Mouse (Mus musculus) myocyte (in vitro differentiated cells): ENCODE data around the gene Hltf. TPM values are rescaled to one million over a fixed set of nuclear protein-coding genes. Genes with fewer than 3 reads are reported as not detected.

ENCODE experiments used
- H3K27me3 ChIP-seq: one replicate; pipeline ENCODE4 v1.6.1; 2011; ENCODE audit not compliant: control insufficient read depth, insufficient read depth, insufficient read length
- H3K36me3 ChIP-seq: one replicate; pipeline ENCODE4 v1.6.1; 2011; ENCODE audit not compliant: control insufficient read depth, insufficient read depth
- H3K4me2 ChIP-seq: one replicate; pipeline ENCODE4 v1.6.1; 2011; ENCODE audit warnings: low read depth, control low read depth
- H3K4me3 ChIP-seq: one replicate; pipeline ENCODE4 v1.5.1; 2011; ENCODE audit warnings: mild to moderate bottlenecking, control low read depth, moderate library complexity
- H3K79me2 ChIP-seq: one replicate; pipeline ENCODE4 v1.6.1; 2011; ENCODE audit not compliant: control insufficient read depth, insufficient read depth
- H3ac ChIP-seq: one replicate; pipeline ENCODE4 v1.6.1; 2011; ENCODE audit not compliant: control insufficient read depth, insufficient read length
- CEBPB ChIP-seq: IDR thresholded peaks from 2 replicates; pipeline ENCODE4 v1.6.1; 2011; ENCODE audit warnings: mild to moderate bottlenecking, moderate library complexity; ENCODE audit not compliant: poor library complexity, insufficient read depth, severe bottlenecking
- E2F4 ChIP-seq: IDR thresholded peaks from one replicate; pipeline ENCODE4 v1.6.1; 2011; ENCODE audit warnings: mild to moderate bottlenecking, control low read depth, moderate library complexity; ENCODE audit not compliant: insufficient read depth
- MAX ChIP-seq: IDR thresholded peaks from one replicate; pipeline ENCODE4 v1.6.1; 2011; ENCODE audit warnings: low read depth, mild to moderate bottlenecking, control low read depth
- MYOD1 ChIP-seq, 3 experiments: IDR thresholded peaks; one replicate each; pipeline ENCODE4 v1.6.1; 2011; ENCODE audit warnings: control low read depth in 2 of 3, low read depth in 2 of 3, mild to moderate bottlenecking in 2 of 3, moderate library complexity in 1 of 3; ENCODE audit not compliant: insufficient read length in 2 of 3, control insufficient read depth in 1 of 3
- MYOG ChIP-seq, 3 experiments: IDR thresholded peaks; one replicate each; pipeline ENCODE4 v1.6.1; 2011; ENCODE audit warnings: control low read depth in 2 of 3, low read depth in 2 of 3, mild to moderate bottlenecking in 2 of 3; ENCODE audit not compliant: insufficient read length in 2 of 3, control insufficient read depth in 1 of 3, insufficient read depth in 1 of 3
- POLR2A ChIP-seq: IDR thresholded peaks from one replicate; pipeline ENCODE4 v1.6.1; 2011; ENCODE audit warnings: low read depth, mild to moderate bottlenecking, control low read depth, moderate library complexity; ENCODE audit not compliant: insufficient read length
- POLR2AphosphoS2 ChIP-seq: IDR thresholded peaks from one replicate; pipeline ENCODE4 v1.6.1; 2011; ENCODE audit warnings: low read depth, control low read depth; ENCODE audit not compliant: insufficient read length
- REST ChIP-seq: IDR thresholded peaks from one replicate; pipeline ENCODE4 v1.6.1; 2011; ENCODE audit warnings: mild to moderate bottlenecking, control low read depth, moderate library complexity; ENCODE audit not compliant: insufficient read depth, insufficient read length
- SRF ChIP-seq: IDR thresholded peaks from one replicate; pipeline ENCODE4 v1.6.1; 2011; ENCODE audit warnings: low read depth; ENCODE audit not compliant: control insufficient read depth, insufficient read length
- TCF12 ChIP-seq: IDR thresholded peaks from one replicate; pipeline ENCODE4 v1.6.1; 2011; ENCODE audit warnings: mild to moderate bottlenecking, control low read depth; ENCODE audit not compliant: poor library complexity, insufficient read depth, severe bottlenecking
- TCF3 ChIP-seq: IDR thresholded peaks from one replicate; pipeline ENCODE4 v1.6.1; 2011; ENCODE audit warnings: low read depth, control low read depth; ENCODE audit not compliant: insufficient read length
- USF1 ChIP-seq: IDR thresholded peaks from one replicate; pipeline ENCODE4 v1.6.1; 2011; ENCODE audit warnings: low read depth, mild to moderate bottlenecking, control low read depth, moderate library complexity
- polyA plus RNA-seq: library from polyadenylated mRNA; unstranded; fragments of >200 nt; fragmentation: generic; extraction: Trizol; gene quantifications from one replicate; pipeline ENCODE4 v1.2.1, GENCODE M21; 2012; ENCODE audit warnings: missing spikeins

The Hltf gene
- polyA plus RNA-seq, 1 experiment: 1.3 TPM

GRCm38 (mm10) chr3:20142101-20142500, 84.5 kb downstream of the Hltf start:
- Histone ChIP-seq H3K4me2 (no peak overlapping the region), H3K79me2 (no peaks in the 10 kb centered on the region), H3ac (no peak overlapping the region), H3K4me3 (no peak overlapping the region), H3K36me3 (no peaks in the 10 kb centered on the region), H3K27me3 (no peaks in the 10 kb centered on the region)
- no peak for TF ChIP-seq TCF3
- no peak for TF ChIP-seq MAX
- no peak for TF ChIP-seq CEBPB
- TF ChIP-seq E2F4: no peak
- TF ChIP-seq MYOG (IDR thresholded peaks at IDR 0.05; ENCODE audit: control insufficient read depth in 1 of 3, insufficient read depth in 1 of 3, insufficient read length in 2 of 3, low read depth in 2 of 3): no peak
- TF ChIP-seq POLR2AphosphoS2: no peak
- TF ChIP-seq USF1: no peak

GRCm38 (mm10) chr3:20142576-20142975, 85.0 kb downstream of the Hltf start:
- H3K4me2 ChIP-seq: no peak overlapping the region
- no peaks in the 10 kb centered on the region for H3K36me3 ChIP-seq
- TF ChIP-seq CEBPB (no peak), TCF3 (no peak), SRF (no peak), TCF12 (no peak), POLR2A (no peak), MYOG (IDR thresholded peaks at IDR 0.05; ENCODE audit: control insufficient read depth in 1 of 3, insufficient read depth in 1 of 3, insufficient read length in 2 of 3, low read depth in 2 of 3) (no peak), POLR2AphosphoS2 (no peak), USF1 (no peak), REST (no peak), E2F4 (no peak), MYOD1 (IDR thresholded peaks at IDR 0.05; ENCODE audit: control insufficient read depth in 1 of 3, insufficient read length in 2 of 3, low read depth in 2 of 3) (no peak), MAX (no peak)
- no peak overlapping the region for H3K4me3 ChIP-seq
- H3K79me2 ChIP-seq: no peaks in the 10 kb centered on the region
- no peaks in the 10 kb centered on the region for H3K27me3 ChIP-seq
- H3ac ChIP-seq: no peak overlapping the region

DNA sequence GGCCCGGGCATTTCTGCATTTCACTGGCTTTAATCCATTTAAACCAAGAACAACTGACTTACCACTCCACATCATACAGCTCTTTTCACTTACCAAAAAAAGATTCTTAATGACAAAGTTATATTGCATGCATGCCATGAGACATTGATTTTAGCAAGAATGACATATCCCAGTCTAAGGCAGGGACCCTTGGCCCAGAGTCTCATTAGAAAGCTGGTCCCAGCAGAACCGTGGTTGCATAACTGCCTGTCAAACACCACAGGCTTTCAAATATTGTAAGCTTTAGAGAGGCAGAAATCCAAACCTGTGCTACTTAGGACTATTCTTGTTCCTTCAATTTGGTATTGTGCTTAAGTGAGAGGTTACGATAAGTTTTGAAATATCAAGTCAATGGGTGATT, 86.1 kb downstream of the Hltf start:
- TF ChIP-seq REST (no peak), MYOG (IDR thresholded peaks at IDR 0.05; ENCODE audit: control insufficient read depth in 1 of 3, insufficient read depth in 1 of 3, insufficient read length in 2 of 3, low read depth in 2 of 3) (no peak), POLR2A (no peak), USF1 (no peak), MYOD1 (IDR thresholded peaks at IDR 0.05; ENCODE audit: control insufficient read depth in 1 of 3, insufficient read length in 2 of 3, low read depth in 2 of 3) (no peak), MAX (no peak), SRF (no peak), POLR2AphosphoS2 (no peak), CEBPB (no peak), E2F4 (no peak), TCF12 (no peak), TCF3 (no peak)
- H3K27me3 ChIP-seq: no peaks in the 10 kb centered on the region
- no peak overlapping the region for H3ac ChIP-seq
- H3K4me2 ChIP-seq: no peak overlapping the region
- no peaks in the 10 kb centered on the region for H3K36me3 ChIP-seq
- no peaks in the 10 kb centered on the region for H3K79me2 ChIP-seq
- no peak overlapping the region for H3K4me3 ChIP-seq

DNA sequence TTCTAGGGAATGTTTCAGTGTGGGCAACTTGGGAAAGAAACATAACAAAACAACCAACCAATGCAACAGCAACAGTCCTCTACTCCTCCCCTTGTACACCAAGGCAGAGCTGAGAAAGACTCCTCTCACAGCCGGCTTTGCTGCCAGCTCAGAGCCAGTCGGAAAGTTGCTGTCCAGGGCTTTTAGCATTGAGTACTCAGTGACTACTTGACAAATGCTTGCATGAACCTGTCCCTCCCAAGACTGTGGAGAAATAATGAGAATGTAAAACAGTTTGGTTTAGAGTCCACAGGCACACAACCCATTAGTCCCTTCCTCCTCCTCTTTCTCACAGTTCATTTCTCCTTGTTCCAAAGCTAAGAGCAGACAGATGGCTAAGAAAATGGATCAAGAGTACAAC, 86.8 kb downstream of the Hltf start:
- no peak for TF ChIP-seq SRF
- no peak for TF ChIP-seq TCF12
- no peak for TF ChIP-seq E2F4
- TF ChIP-seq TCF3: no peak
- no peak for TF ChIP-seq REST
- no peak for TF ChIP-seq POLR2AphosphoS2
- TF ChIP-seq MYOD1 (IDR thresholded peaks at IDR 0.05; ENCODE audit: control insufficient read depth in 1 of 3, insufficient read length in 2 of 3, low read depth in 2 of 3): no peak
- TF ChIP-seq USF1: no peak
- no peak for TF ChIP-seq CEBPB
- H3K27me3 ChIP-seq: no peaks in the 10 kb centered on the region
- no peak overlapping the region for H3ac ChIP-seq
- no peaks in the 10 kb centered on the region for H3K36me3 ChIP-seq
- H3K79me2 ChIP-seq: no peaks in the 10 kb centered on the region
- H3K4me3 ChIP-seq: no peak overlapping the region
- no peak overlapping the region for H3K4me2 ChIP-seq

GRCm38 (mm10) chr3:20145696-20146113, 88.1 kb downstream of the Hltf start:
- Histone ChIP-seq H3K4me3 (no peak overlapping the region), H3K27me3 (no peaks in the 10 kb centered on the region), H3K36me3 (no peaks in the 10 kb centered on the region), H3ac (no peak overlapping the region), H3K79me2 (no peaks in the 10 kb centered on the region), H3K4me2 (no peak overlapping the region)
- TF ChIP-seq TCF12 (no peak), E2F4 (no peak), POLR2AphosphoS2 (no peak), REST (no peak)
